Mouse (Mus musculus) skeletal muscle tissue, postnatal 0 days (tissue): ENCODE data around the gene Myl9. TPM values are rescaled to one million over a fixed set of nuclear protein-coding genes. Genes with fewer than 3 reads are reported as not detected.

Source experiments
- polyA plus RNA-seq: library from polyadenylated mRNA; unstranded; fragments of >200 nt; fragmentation: Nextera tagmentation; extraction: Ambion mirVana; gene quantifications from 2 replicates; pipeline ENCODE4 v1.2.1, GENCODE M21; 2015

The Myl9 gene
- polyA plus RNA-seq: 455 and 518 TPM in 2 replicates

DNA sequence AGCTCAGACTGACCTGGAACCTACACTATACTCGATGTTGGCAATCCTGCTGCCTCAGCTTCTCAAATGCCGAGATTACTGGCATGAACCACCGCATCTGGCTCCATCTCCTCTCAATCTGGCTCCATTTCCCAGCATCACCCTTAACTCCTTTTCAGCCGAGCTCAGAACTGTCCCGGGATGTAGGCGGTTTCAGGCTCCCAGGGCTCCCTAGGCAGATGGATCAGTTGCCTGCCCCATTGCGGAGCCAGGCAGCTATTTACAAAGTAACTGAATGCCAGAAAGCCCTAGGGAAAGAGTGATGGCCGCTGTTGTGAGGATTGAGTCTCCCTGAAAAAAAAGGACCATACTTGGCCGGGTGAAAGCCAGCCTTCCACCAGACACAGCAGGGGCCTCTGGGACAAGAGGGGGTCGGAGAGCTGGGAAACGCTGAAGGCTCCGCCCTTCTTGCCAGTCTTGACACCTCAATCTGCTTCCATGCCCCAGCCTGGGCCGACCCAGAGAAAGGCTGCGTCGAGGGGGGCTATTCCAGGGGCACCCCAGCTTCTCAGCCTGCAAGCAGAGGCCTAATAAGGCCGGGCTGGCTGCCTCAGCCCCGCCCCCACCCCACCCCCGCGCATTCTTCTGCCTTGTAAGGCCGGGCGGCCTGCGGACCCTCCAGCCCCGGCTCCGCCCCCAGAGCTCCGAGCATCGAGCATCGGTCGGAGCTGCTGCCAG, at the start of gene Myl9:
TSS of gene Myl9 (plus strand) at position 683 of the 717 bp plus-strand sequence.

Other genes starting within 250 kb of the Myl9 start
- 19.3 and 21.1 TPM in 2 replicates for gene Aar2, start 227.8 kb upstream of the Myl9 start, polyA plus RNA-seq
- 52.9 and 58.9 TPM in 2 replicates for gene Dlgap4, start 161.7 kb upstream of the Myl9 start, polyA plus RNA-seq
- gene Tgif2, start 64.6 kb downstream of the Myl9 start, polyA plus RNA-seq: 10.4 and 11.8 TPM in 2 replicates
- gene 4930518I15Rik, start 82.5 kb downstream of the Myl9 start, polyA plus RNA-seq: 2.2 and 3.2 TPM in 2 replicates
- gene Rab5if, start 87.7 kb downstream of the Myl9 start, polyA plus RNA-seq: 117 and 139 TPM in 2 replicates
- 0.10 and 0.18 TPM in 2 replicates for gene Sla2, start 111.8 kb downstream of the Myl9 start, polyA plus RNA-seq
- gene Ndrg3, start 216.6 kb downstream of the Myl9 start, polyA plus RNA-seq: 18.3 and 19.1 TPM in 2 replicates
- 8.6 and 10.2 TPM in 2 replicates for gene Dsn1, start 231.7 kb downstream of the Myl9 start, polyA plus RNA-seq